Mouse (Mus musculus): ENCODE data around the gene Tmem208. TPM values are rescaled to one million over a fixed set of nuclear protein-coding genes. Genes with fewer than 3 reads are reported as not detected.
A peak's percentile ranks its signal among the peaks of the same experiment; 100 is the strongest.

The Tmem208 gene
- polyA plus RNA-seq, 1 experiment from 2014 or later = 124 TPM

DNA sequence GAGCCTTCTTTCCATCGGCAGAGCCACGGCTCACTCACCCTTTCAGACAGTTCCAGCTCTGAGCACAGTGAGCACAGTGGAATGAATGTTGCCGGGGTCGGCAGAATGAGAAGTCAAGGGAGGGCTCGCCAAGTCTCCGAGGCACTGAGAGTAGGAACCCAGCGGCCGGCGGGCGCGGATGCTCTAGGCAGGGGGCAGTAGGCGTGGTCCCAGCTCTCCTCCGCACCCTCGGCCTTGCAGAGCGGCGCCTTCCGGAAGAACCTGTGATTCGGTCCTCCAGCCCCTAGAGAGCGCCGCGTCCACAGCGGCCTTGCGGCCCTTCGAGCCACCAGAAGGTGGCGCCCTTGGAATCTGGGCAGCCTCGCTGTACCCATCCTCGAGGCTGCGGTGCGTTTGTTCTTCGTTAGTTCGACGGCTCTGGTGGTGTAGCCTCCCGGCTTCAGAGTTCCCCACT lies 48.4 kb downstream of the Tmem208 start:
- no peak overlapping the region for H3K27ac ChIP-seq (ENCODE audit: low read length)
- H3K4me3 ChIP-seq (replicated peaks; ENCODE audit: low read length) = peak overlapping the region; percentile 26
- peak overlapping the region; percentile 51; the same call in 1 of the 2 replicates for H3K9ac ChIP-seq (ENCODE audit: low read length)
- H3K27me3 ChIP-seq (ENCODE audit: control insufficient read depth, insufficient read depth, low read length) = no peaks in the 10 kb centered on the region
- peak; percentile 29; the same call in 1 of the 2 replicates for ATAC-seq (ENCODE audit: insufficient read depth, low FRiP score)
- 0 out of 2 replicates have a peak, but pooled peaks cover 5% of the 10 kb centered on the region for H3K9me3 ChIP-seq (replicated peaks; ENCODE audit: control insufficient read depth, low read length)
- no peaks in the 10 kb centered on the region for H3K36me3 ChIP-seq (ENCODE audit: control insufficient read depth, insufficient read depth, low read length)
- H3K4me1 ChIP-seq (ENCODE audit: control insufficient read depth, insufficient read depth, low read length) = 0 out of 2 replicates have a peak, but pooled peaks cover 6% of the 10 kb centered on the region
- H3K4me2 ChIP-seq (ENCODE audit: low read depth, low read length) = peak overlapping the region; percentile 48
- WGBS = 29% methylated on average over 33 of the region's 33 CpGs

GRCm38 (mm10) chr8:105378673-105379072 lies 52.5 kb downstream of the Tmem208 start:
- H3K9ac ChIP-seq (ENCODE audit: low read length) = no peak overlapping the region
- 0 out of 2 replicates have a peak, but pooled peaks cover 5% of the 10 kb centered on the region for H3K9me3 ChIP-seq (replicated peaks; ENCODE audit: control insufficient read depth, low read length)
- H3K4me1 ChIP-seq (ENCODE audit: control insufficient read depth, insufficient read depth, low read length) = 0 out of 2 replicates have a peak, but pooled peaks cover 6% of the 10 kb centered on the region
- no peak overlapping the region for H3K4me2 ChIP-seq (ENCODE audit: low read depth, low read length)
- ATAC-seq (ENCODE audit: insufficient read depth, low FRiP score) = no peak
- H3K27me3 ChIP-seq (ENCODE audit: control insufficient read depth, insufficient read depth, low read length) = no peaks in the 10 kb centered on the region
- H3K4me3 ChIP-seq (replicated peaks; ENCODE audit: low read length) = no peak overlapping the region
- H3K36me3 ChIP-seq (ENCODE audit: control insufficient read depth, insufficient read depth, low read length) = no peaks in the 10 kb centered on the region
- WGBS = 53% methylated on average over 19 of the region's 19 CpGs
- no peak overlapping the region for H3K27ac ChIP-seq (ENCODE audit: low read length)

- Histone ChIP-seq H3K27ac (ENCODE audit: low read length) (no peak overlapping the region), H3K27me3 (ENCODE audit: control insufficient read depth, insufficient read depth, low read length) (no peaks in the 10 kb centered on the region), H3K4me3 (replicated peaks; ENCODE audit: low read length) (no peak overlapping the region), H3K9me3 (replicated peaks; ENCODE audit: control insufficient read depth, low read length) (no peaks in the 10 kb centered on the region), H3K4me2 (ENCODE audit: low read depth, low read length) (no peak overlapping the region), H3K36me3 (ENCODE audit: control insufficient read depth, insufficient read depth, low read length) (no peaks in the 10 kb centered on the region), H3K9ac (ENCODE audit: low read length) (no peak overlapping the region), H3K4me1 (ENCODE audit: control insufficient read depth, insufficient read depth, low read length) (0 out of 2 replicates have a peak, but pooled peaks cover 6% of the 10 kb centered on the region)
- 76% methylated on average over 12 of the region's 12 CpGs for WGBS
- no peak for ATAC-seq (ENCODE audit: insufficient read depth, low FRiP score)
Measured at GRCm38 (mm10) chr8:105380308-105380707, 54.2 kb downstream of the Tmem208 start.

- Histone ChIP-seq H3K4me2 (ENCODE audit: low read depth, low read length) (no peak overlapping the region), H3K9me3 (replicated peaks; ENCODE audit: control insufficient read depth, low read length) (no peaks in the 10 kb centered on the region), H3K27ac (ENCODE audit: low read length) (no peak overlapping the region), H3K9ac (ENCODE audit: low read length) (no peak overlapping the region), H3K4me1 (ENCODE audit: control insufficient read depth, insufficient read depth, low read length) (no peaks in the 10 kb centered on the region), H3K4me3 (replicated peaks; ENCODE audit: low read length) (no peak overlapping the region), H3K27me3 (ENCODE audit: control insufficient read depth, insufficient read depth, low read length) (no peaks in the 10 kb centered on the region), H3K36me3 (ENCODE audit: control insufficient read depth, insufficient read depth, low read length) (no peaks in the 10 kb centered on the region)
- WGBS = 92% methylated on average over 2 of the region's 2 CpGs
- ATAC-seq (ENCODE audit: insufficient read depth, low FRiP score) = no peak
Measured at GRCm38 (mm10) chr8:105384070-105384469, 57.9 kb downstream of the Tmem208 start.

MicroRNAs within 50 kb of the gene (microRNA counts, 519-probe panel; counts per million panel counts)
- microRNA mmu-miR-328 = 2,476 counts per million, percentile 53 among the panel's probes with 10 or more counts

Small RNA genes lying within 50 kb of the gene (microRNA-seq; reads per million reads assigned to microRNA genes)
- gene Gm27320 (not detected), gene Mir328 (181 reads per million, percentile 61 among the genes with 10 or more reads in this experiment)

Other genes starting within 250 kb of the Tmem208 start
- not detected in 2 replicates for gene Ces3b, start 242.6 kb upstream of the Tmem208 start, polyA plus RNA-seq (2015; fragmentation: Nextera tagmentation; extraction: Ambion mirVana)
- not detected in 2 replicates for gene Ces4a, start 194.6 kb upstream of the Tmem208 start, polyA plus RNA-seq (2015; fragmentation: Nextera tagmentation; extraction: Ambion mirVana)
- 41.8 and 46.1 TPM in 2 replicates for gene Cbfb, start 155.7 kb upstream of the Tmem208 start, polyA plus RNA-seq (2015; fragmentation: Nextera tagmentation; extraction: Ambion mirVana)
- 29.1 and 30.1 TPM in 2 replicates for gene D230025D16Rik, start 101.2 kb upstream of the Tmem208 start, polyA plus RNA-seq (2015; fragmentation: Nextera tagmentation; extraction: Ambion mirVana)
- 21.4 and 21.6 TPM in 2 replicates for gene B3gnt9, start 71.2 kb upstream of the Tmem208 start, polyA plus RNA-seq (2015; fragmentation: Nextera tagmentation; extraction: Ambion mirVana)
- gene Tradd, start 61.7 kb upstream of the Tmem208 start, polyA plus RNA-seq (2015; fragmentation: Nextera tagmentation; extraction: Ambion mirVana) = 32.9 and 36.1 TPM in 2 replicates
- gene Fbxl8, start 61.7 kb upstream of the Tmem208 start, polyA plus RNA-seq (2015; fragmentation: Nextera tagmentation; extraction: Ambion mirVana) = 3.4 and 4.7 TPM in 2 replicates
- not detected in 2 replicates for gene Hsf4, start 56.6 kb upstream of the Tmem208 start, polyA plus RNA-seq (2015; fragmentation: Nextera tagmentation; extraction: Ambion mirVana)
- gene Nol3, start 50.2 kb upstream of the Tmem208 start, polyA plus RNA-seq (2015; fragmentation: Nextera tagmentation; extraction: Ambion mirVana) = 1.3 and 2.3 TPM in 2 replicates
- 8.0 and 9.2 TPM in 2 replicates for gene 4931428F04Rik, start 36.5 kb upstream of the Tmem208 start, polyA plus RNA-seq (2015; fragmentation: Nextera tagmentation; extraction: Ambion mirVana)
- 8.7 and 11.9 TPM in 2 replicates for gene Exoc3l, start 30.3 kb upstream of the Tmem208 start, polyA plus RNA-seq (2015; fragmentation: Nextera tagmentation; extraction: Ambion mirVana)
- gene E2f4, start 28.7 kb upstream of the Tmem208 start, polyA plus RNA-seq (2015; fragmentation: Nextera tagmentation; extraction: Ambion mirVana) = 72.0 and 74.0 TPM in 2 replicates
- 18.9 and 19.4 TPM in 2 replicates for gene Elmo3, start 20.8 kb upstream of the Tmem208 start, polyA plus RNA-seq (2015; fragmentation: Nextera tagmentation; extraction: Ambion mirVana)
- 2.1 and 2.4 TPM in 2 replicates for gene Lrrc29, start 76 bp upstream of the Tmem208 start, polyA plus RNA-seq (2015; fragmentation: Nextera tagmentation; extraction: Ambion mirVana)
- 2.2 and 2.5 TPM in 2 replicates for gene Fhod1, start 21.6 kb downstream of the Tmem208 start, polyA plus RNA-seq (2015; fragmentation: Nextera tagmentation; extraction: Ambion mirVana)
- 1.5 and 1.7 TPM in 2 replicates for gene Slc9a5, start 22.5 kb downstream of the Tmem208 start, polyA plus RNA-seq (2015; fragmentation: Nextera tagmentation; extraction: Ambion mirVana)
- gene Plekhg4, start 46.9 kb downstream of the Tmem208 start, polyA plus RNA-seq (2015; fragmentation: Nextera tagmentation; extraction: Ambion mirVana) = 0.11 and 0.22 TPM in 2 replicates
- gene Kctd19, start 87.1 kb downstream of the Tmem208 start, polyA plus RNA-seq (2015; fragmentation: Nextera tagmentation; extraction: Ambion mirVana) = not detected in 2 replicates
- 0.17 and 0.47 TPM in 2 replicates for gene Lrrc36, start 87.2 kb downstream of the Tmem208 start, polyA plus RNA-seq (2015; fragmentation: Nextera tagmentation; extraction: Ambion mirVana)
- 70.3 and 79.3 TPM in 2 replicates for gene Tppp3, start 145.2 kb downstream of the Tmem208 start, polyA plus RNA-seq (2015; fragmentation: Nextera tagmentation; extraction: Ambion mirVana)
- gene Zdhhc1, start 170.5 kb downstream of the Tmem208 start, polyA plus RNA-seq (2015; fragmentation: Nextera tagmentation; extraction: Ambion mirVana) = 33.8 and 34.6 TPM in 2 replicates
- 2.5 and 2.8 TPM in 2 replicates for gene Hsd11b2, start 192.4 kb downstream of the Tmem208 start, polyA plus RNA-seq (2015; fragmentation: Nextera tagmentation; extraction: Ambion mirVana)
- gene Atp6v0d1, start 239.7 kb downstream of the Tmem208 start, polyA plus RNA-seq (2015; fragmentation: Nextera tagmentation; extraction: Ambion mirVana) = 83.5 and 90.6 TPM in 2 replicates

Data from stomach, embryonic 16.5 days (tissue).